Mouse (Mus musculus): ENCODE results near the gene Ndel1. TPM values are rescaled to one million over a fixed set of nuclear protein-coding genes. Genes with fewer than 3 reads are reported as not detected.

The Ndel1 gene
- polyA plus RNA-seq, 1 experiment from 2014 or later, result 67.7 TPM

- no peaks in the 10 kb centered on the region for H3K9me3 ChIP-seq (replicated peaks)
- H3K4me2 ChIP-seq, result no peak overlapping the region
- H3K36me3 ChIP-seq (ENCODE audit: poor library complexity, severe bottlenecking), result no peaks in the 10 kb centered on the region
- no peaks in the 10 kb centered on the region for H3K27me3 ChIP-seq
- H3K27ac ChIP-seq, result no peak overlapping the region
- no peak overlapping the region for H3K9ac ChIP-seq
- H3K4me3 ChIP-seq, result no peak overlapping the region
- no peak for ATAC-seq
- WGBS, result 91% methylated on average over 5 of the region's 5 CpGs
- H3K4me1 ChIP-seq, result no peaks in the 10 kb centered on the region
Observed at GRCm38 (mm10) chr11:68891823-68892222, 20.2 kb upstream of the Ndel1 start.

GRCm38 (mm10) chr11:68890625-68891024, 19.0 kb upstream of the Ndel1 start:
- Histone ChIP-seq H3K27me3 (no peaks in the 10 kb centered on the region), H3K9me3 (replicated peaks) (no peaks in the 10 kb centered on the region), H3K4me3 (no peak overlapping the region), H3K4me1 (no peaks in the 10 kb centered on the region), H3K36me3 (ENCODE audit: poor library complexity, severe bottlenecking) (no peaks in the 10 kb centered on the region), H3K9ac (no peak overlapping the region), H3K27ac (no peak overlapping the region), H3K4me2 (no peak overlapping the region)
- WGBS, result 60% methylated on average over 2 of the region's 2 CpGs
- ATAC-seq, result no peak

GRCm38 (mm10) chr11:68888653-68889052, 17.0 kb upstream of the Ndel1 start:
- Histone ChIP-seq H3K4me1 (no peaks in the 10 kb centered on the region), H3K4me2 (no peak overlapping the region), H3K27ac (no peak overlapping the region), H3K27me3 (no peaks in the 10 kb centered on the region), H3K9ac (no peak overlapping the region), H3K9me3 (replicated peaks) (no peaks in the 10 kb centered on the region), H3K4me3 (no peak overlapping the region), H3K36me3 (ENCODE audit: poor library complexity, severe bottlenecking) (no peaks in the 10 kb centered on the region)
- no peak for ATAC-seq
- 72% methylated on average over 2 of the region's 2 CpGs for WGBS

GRCm38 (mm10) chr11:68888253-68888652, 16.6 kb upstream of the Ndel1 start, which contains the start of gene Rnf222:
TSS of gene Rnf222 (plus strand) at chr11:68888553.
- 33% methylated on average over 6 of the region's 6 CpGs for WGBS
- Histone ChIP-seq H3K27me3 (no peaks in the 10 kb centered on the region), H3K36me3 (ENCODE audit: poor library complexity, severe bottlenecking) (no peaks in the 10 kb centered on the region), H3K9ac (no peak within 1 kb of the TSS), H3K4me3 (no peak within 1 kb of the TSS), H3K27ac (no peak within 1 kb of the TSS), H3K4me2 (no peak within 1 kb of the TSS), H3K4me1 (no peaks in the 10 kb centered on the region), H3K9me3 (replicated peaks) (no peaks in the 10 kb centered on the region)
- ATAC-seq, result no peak

GRCm38 (mm10) chr11:68886091-68886490, 14.4 kb upstream of the Ndel1 start:
- no peak for ATAC-seq
- Histone ChIP-seq H3K27ac (no peak overlapping the region), H3K9me3 (replicated peaks) (no peaks in the 10 kb centered on the region), H3K27me3 (no peaks in the 10 kb centered on the region), H3K4me2 (no peak overlapping the region), H3K36me3 (ENCODE audit: poor library complexity, severe bottlenecking) (no peaks in the 10 kb centered on the region), H3K9ac (no peak overlapping the region), H3K4me1 (no peaks in the 10 kb centered on the region), H3K4me3 (no peak overlapping the region)
- 88% methylated on average over 5 of the region's 5 CpGs for WGBS

GRCm38 (mm10) chr11:68884368-68884767, 12.7 kb upstream of the Ndel1 start:
- no peaks in the 10 kb centered on the region for H3K4me1 ChIP-seq
- no peaks in the 10 kb centered on the region for H3K36me3 ChIP-seq (ENCODE audit: poor library complexity, severe bottlenecking)
- no peak for ATAC-seq
- no peak overlapping the region for H3K27ac ChIP-seq
- no peak overlapping the region for H3K4me2 ChIP-seq
- H3K9ac ChIP-seq, result no peak overlapping the region
- no peak overlapping the region for H3K4me3 ChIP-seq
- no peaks in the 10 kb centered on the region for H3K27me3 ChIP-seq
- 78% methylated on average over 5 of the region's 5 CpGs for WGBS
- no peaks in the 10 kb centered on the region for H3K9me3 ChIP-seq (replicated peaks)

GRCm38 (mm10) chr11:68883843-68884242, 12.2 kb upstream of the Ndel1 start:
- WGBS, result 82% methylated on average over 2 of the region's 2 CpGs
- H3K9me3 ChIP-seq (replicated peaks), result no peaks in the 10 kb centered on the region
- H3K27ac ChIP-seq, result no peak overlapping the region
- no peaks in the 10 kb centered on the region for H3K27me3 ChIP-seq
- H3K4me2 ChIP-seq, result no peak overlapping the region
- no peaks in the 10 kb centered on the region for H3K4me1 ChIP-seq
- no peak overlapping the region for H3K4me3 ChIP-seq
- no peak overlapping the region for H3K9ac ChIP-seq
- ATAC-seq, result no peak
- H3K36me3 ChIP-seq (ENCODE audit: poor library complexity, severe bottlenecking), result no peaks in the 10 kb centered on the region

- Histone ChIP-seq H3K27ac (no peak overlapping the region), H3K9ac (no peak overlapping the region), H3K36me3 (ENCODE audit: poor library complexity, severe bottlenecking) (no peaks in the 10 kb centered on the region), H3K9me3 (replicated peaks) (no peaks in the 10 kb centered on the region), H3K4me1 (no peaks in the 10 kb centered on the region), H3K4me3 (no peak overlapping the region), H3K27me3 (no peaks in the 10 kb centered on the region), H3K4me2 (no peak overlapping the region)
- no peak for ATAC-seq
- 21% methylated on average over 14 of the region's 14 CpGs for WGBS
Observed at GRCm38 (mm10) chr11:68882107-68882506, 10.4 kb upstream of the Ndel1 start.

- WGBS, result 91% methylated on average over 5 of the region's 5 CpGs
- H3K36me3 ChIP-seq (ENCODE audit: poor library complexity, severe bottlenecking), result no peaks in the 10 kb centered on the region
- no peak for ATAC-seq
Observed at GRCm38 (mm10) chr11:68878811-68879210, 7.2 kb upstream of the Ndel1 start.

GRCm38 (mm10) chr11:68874841-68875240, 3.2 kb upstream of the Ndel1 start:
- no peak for ATAC-seq
- no peak overlapping the region for H3K4me2 ChIP-seq
- WGBS, result 2% methylated on average over 2 of the region's 2 CpGs
- H3K9me3 ChIP-seq (replicated peaks), result no peaks in the 10 kb centered on the region
- no peak overlapping the region for H3K27ac ChIP-seq
- no peaks in the 10 kb centered on the region for H3K27me3 ChIP-seq
- no peaks in the 10 kb centered on the region for H3K4me1 ChIP-seq
- no peaks in the 10 kb centered on the region for H3K36me3 ChIP-seq (ENCODE audit: poor library complexity, severe bottlenecking)
- no peak overlapping the region for H3K9ac ChIP-seq
- H3K4me3 ChIP-seq, result no peak overlapping the region

More at GRCm38 (mm10) chr11:68878811-68879210, 7.2 kb upstream of the Ndel1 start:
- no peaks in the 10 kb centered on the region for H3K4me1 ChIP-seq
- H3K9me3 ChIP-seq (replicated peaks), result no peaks in the 10 kb centered on the region
- no peak overlapping the region for H3K27ac ChIP-seq
- no peak overlapping the region for H3K4me2 ChIP-seq
- H3K4me3 ChIP-seq, result no peak overlapping the region
- H3K27me3 ChIP-seq, result no peaks in the 10 kb centered on the region
- H3K9ac ChIP-seq, result no peak overlapping the region

- Histone ChIP-seq H3K9me3 (replicated peaks) (no peaks in the 10 kb centered on the region), H3K9ac (no peak overlapping the region), H3K4me2 (no peak overlapping the region), H3K27ac (no peak overlapping the region), H3K4me1 (no peaks in the 10 kb centered on the region), H3K4me3 (no peak overlapping the region), H3K36me3 (ENCODE audit: poor library complexity, severe bottlenecking) (no peaks in the 10 kb centered on the region), H3K27me3 (no peaks in the 10 kb centered on the region)
- 81% methylated on average over 9 of the region's 9 CpGs for WGBS
- no peak for ATAC-seq
Observed at GRCm38 (mm10) chr11:68871277-68871676, 381 bp downstream of the Ndel1 start.

GRCm38 (mm10) chr11:68864544-68865189, 7.0 kb downstream of the Ndel1 start:
- no peak overlapping the region for H3K4me2 ChIP-seq
- H3K4me1 ChIP-seq, result no peaks in the 10 kb centered on the region
- H3K27ac ChIP-seq, result no peak overlapping the region
- no peak for ATAC-seq
- no peak overlapping the region for H3K9ac ChIP-seq
- 63% methylated on average over 9 of the region's 9 CpGs for WGBS
- H3K9me3 ChIP-seq (replicated peaks), result no peaks in the 10 kb centered on the region
- H3K4me3 ChIP-seq, result no peak overlapping the region
- no peaks in the 10 kb centered on the region for H3K27me3 ChIP-seq
- no peaks in the 10 kb centered on the region for H3K36me3 ChIP-seq (ENCODE audit: poor library complexity, severe bottlenecking)

- Histone ChIP-seq H3K9me3 (replicated peaks) (no peaks in the 10 kb centered on the region), H3K4me3 (no peak overlapping the region), H3K27ac (no peak overlapping the region), H3K4me2 (no peak overlapping the region), H3K4me1 (no peaks in the 10 kb centered on the region), H3K27me3 (no peaks in the 10 kb centered on the region), H3K9ac (no peak overlapping the region), H3K36me3 (ENCODE audit: poor library complexity, severe bottlenecking) (no peaks in the 10 kb centered on the region)
- 79% methylated on average over 4 of the region's 4 CpGs for WGBS
- no peak for ATAC-seq
Observed at GRCm38 (mm10) chr11:68863631-68864091, 8.0 kb downstream of the Ndel1 start.
